Mouse (Mus musculus) erythroblast, adult 5-6 weeks (primary cell): Measurements from ENCODE around the gene Eif4ebp2. TPM values are rescaled to one million over a fixed set of nuclear protein-coding genes. Genes with fewer than 3 reads are reported as not detected.
"Not testable (repeated sequence)": the region's sequence is repeated elsewhere in the genome, so short reads cannot be mapped to it uniquely, and the experiment has no call there.

ENCODE experiments used
- ATAC-seq: replicated peaks from 2 replicates; pipeline ENCODE4 v1.8.0; 2016; ENCODE audit warnings: moderate number of reproducible peaks, mild to moderate bottlenecking, moderate TSS enrichment, inconsistent platforms; ENCODE audit not compliant: poor library complexity, low FRiP score, severe bottlenecking
- total RNA-seq, 2 experiments: library from RNA; stranded (forward) in 1 of 2; stranded (reverse) in 1 of 2; fragments of 150-400 nt in 1 of 2; fragments of 200-764, 138-1000 nt in 1 of 2; gene quantifications; 2 replicates each; pipeline versions ENCODE4 v1.2.3 to v1.2.4; 2015 to 2017; ENCODE audit warnings: low replicate concordance in 2 of 2

Eif4ebp2 gene
- total RNA-seq, 2 experiments from 2014 or later = 14.2 to 67.2 TPM

- ATAC-seq = peak; percentile 50
These were observed 14.4 kb upstream of the Eif4ebp2 start for GRCm38 (mm10) chr10:61466873-61467272.

- ATAC-seq = peak; percentile 63
These were observed 13.8 kb upstream of the Eif4ebp2 start for GRCm38 (mm10) chr10:61466242-61466641.

DNA sequence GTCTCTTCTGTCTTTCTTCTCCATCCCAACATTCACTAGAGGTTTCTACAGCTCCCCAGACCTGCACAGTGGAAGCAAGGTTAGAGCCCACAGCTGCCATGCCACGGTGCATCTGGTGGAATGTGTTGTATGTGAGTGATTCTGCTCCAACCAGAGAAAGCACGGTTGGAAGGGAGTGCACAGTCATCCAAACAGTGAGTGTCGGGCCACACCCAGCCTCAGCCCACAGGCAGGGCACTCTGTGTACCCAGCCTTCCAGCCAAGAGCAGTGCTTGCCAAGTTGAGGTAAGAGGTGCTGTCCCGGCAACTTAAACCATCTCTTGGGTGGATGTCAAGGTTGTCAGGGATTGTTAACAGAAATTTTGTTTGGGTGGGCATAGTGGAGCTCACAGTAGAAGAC lies 12.5 kb upstream of the Eif4ebp2 start:
- ATAC-seq = peak; percentile 93

GRCm38 (mm10) chr10:61457182-61457581 lies 4.7 kb upstream of the Eif4ebp2 start:
- no peak for ATAC-seq

- not testable (repeated sequence) for ATAC-seq
These were observed 710 bp upstream of the Eif4ebp2 start for GRCm38 (mm10) chr10:61453171-61453570.

- peak; percentile 61 for ATAC-seq
These were observed 387 bp downstream of the Eif4ebp2 start for GRCm38 (mm10) chr10:61451931-61452617.

GRCm38 (mm10) chr10:61451463-61451930 lies 964 bp downstream of the Eif4ebp2 start:
- ATAC-seq = peak; percentile 74

- no peak for ATAC-seq
These were observed 3.6 kb downstream of the Eif4ebp2 start for GRCm38 (mm10) chr10:61448834-61449233.

DNA sequence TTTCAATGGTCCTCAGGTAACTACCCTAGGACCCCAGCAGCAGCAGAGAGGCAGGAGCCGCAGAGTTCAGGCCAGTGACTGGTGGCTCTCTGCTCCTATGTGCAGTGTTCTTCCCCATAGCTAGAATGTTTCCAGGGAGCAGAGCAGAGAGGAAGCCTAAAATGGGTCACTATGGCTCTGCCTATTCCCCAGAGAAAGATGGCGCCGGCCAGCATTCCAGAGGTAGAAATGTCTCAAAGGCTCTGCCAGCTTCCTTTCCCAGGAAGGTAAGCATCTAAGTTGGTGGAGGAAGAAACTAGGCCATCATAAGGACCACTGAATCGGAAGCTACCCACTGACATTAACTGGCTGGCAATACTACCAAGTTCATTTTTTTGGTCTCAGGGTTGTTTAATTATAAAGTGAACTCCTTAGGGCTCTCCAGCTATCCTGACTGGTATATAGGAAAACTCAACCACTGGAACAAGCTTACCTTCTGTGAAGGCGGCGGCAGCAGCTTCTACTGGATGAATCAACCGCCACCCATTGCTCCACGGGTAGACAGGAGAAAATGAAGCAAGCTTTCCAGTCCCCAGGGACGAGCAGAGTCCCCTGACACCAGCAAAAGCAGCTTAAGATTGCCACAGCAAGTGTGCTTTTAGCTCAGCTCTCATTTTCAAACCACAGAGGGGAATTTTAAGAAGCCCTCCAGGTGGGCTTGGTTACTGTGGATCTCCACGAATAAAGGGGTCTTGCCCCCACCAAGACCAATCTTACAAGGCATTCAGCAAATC lies 4.7 kb downstream of the Eif4ebp2 start:
- ATAC-seq = no peak

DNA sequence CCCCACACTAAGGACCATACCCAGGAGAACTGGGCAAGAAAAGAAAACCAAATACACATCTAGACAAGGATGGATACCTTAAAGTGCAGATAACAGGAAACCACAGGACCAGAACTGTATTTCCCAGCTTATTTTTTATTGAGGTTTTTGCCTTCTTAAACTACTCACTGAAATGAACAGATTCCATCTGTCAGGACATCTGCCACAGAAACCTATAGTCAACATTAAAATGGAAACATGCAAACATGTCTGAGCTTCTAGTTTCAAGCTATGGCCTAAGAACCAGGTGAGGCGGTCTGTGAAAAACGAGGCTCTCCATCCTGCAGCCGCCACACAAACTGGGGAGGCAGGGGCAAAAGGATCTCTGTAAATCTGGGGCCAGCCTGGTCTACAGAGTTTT lies 7.4 kb downstream of the Eif4ebp2 start:
- ATAC-seq = no peak

GRCm38 (mm10) chr10:61443876-61444275 lies 8.6 kb downstream of the Eif4ebp2 start:
- ATAC-seq = no peak

GRCm38 (mm10) chr10:61443456-61443855 lies 9.0 kb downstream of the Eif4ebp2 start:
- ATAC-seq = no peak

DNA sequence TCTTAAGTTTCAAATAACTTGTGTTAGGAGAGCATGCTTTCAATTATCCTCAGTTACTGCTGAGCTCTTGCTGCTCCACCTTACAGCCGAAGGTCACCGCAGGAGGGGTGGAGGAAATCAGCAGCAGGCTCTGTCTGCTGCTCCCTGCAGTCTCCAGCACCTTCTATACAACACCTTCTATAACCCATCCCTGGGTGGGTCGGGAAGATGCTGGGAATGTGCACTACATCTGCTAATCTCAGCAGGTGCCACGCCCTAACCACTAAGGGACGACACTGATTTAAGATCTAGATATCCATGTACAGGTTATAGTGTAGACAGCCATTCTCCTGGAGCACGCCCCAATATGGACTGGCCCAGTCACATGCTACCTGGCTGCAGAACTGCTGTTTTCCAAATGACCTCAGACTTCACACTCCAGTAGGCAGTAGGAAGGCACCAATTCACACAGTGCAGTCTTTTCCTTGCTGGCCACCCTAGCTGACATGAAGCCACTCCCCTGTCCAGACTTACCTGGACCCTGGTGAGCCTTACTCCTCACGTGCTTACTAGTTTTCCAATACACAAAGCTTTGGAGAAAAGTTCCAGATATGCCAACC lies 12.2 kb downstream of the Eif4ebp2 start:
- ATAC-seq = peak; percentile 36; the same call in 1 of the 2 replicates

- no peak for ATAC-seq
These were observed 21.1 kb downstream of the Eif4ebp2 start for GRCm38 (mm10) chr10:61431375-61431774.

- ATAC-seq = no peak
These were observed 23.4 kb downstream of the Eif4ebp2 start for GRCm38 (mm10) chr10:61429043-61429442.

DNA sequence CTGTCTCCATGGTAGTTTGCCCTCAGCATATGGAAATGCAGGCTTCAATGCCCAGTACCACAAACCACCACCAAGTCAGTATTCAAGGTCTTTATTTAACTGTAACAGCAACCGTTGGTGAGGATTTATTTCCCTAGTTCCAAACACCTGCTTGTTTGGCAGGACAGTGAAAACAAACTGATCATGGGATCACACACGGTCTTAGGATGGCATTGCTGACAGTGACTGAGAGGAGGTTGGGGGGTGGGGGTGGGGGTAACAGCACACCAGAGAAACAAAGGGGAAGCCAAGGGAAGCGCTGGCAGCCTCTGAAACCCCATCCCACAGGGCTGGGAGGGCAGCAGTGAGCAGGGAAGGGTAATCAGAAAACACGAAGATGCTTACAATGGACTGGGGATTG lies 24.0 kb downstream of the Eif4ebp2 start:
- ATAC-seq = no peak

- ATAC-seq = no peak
These were observed 24.5 kb downstream of the Eif4ebp2 start for GRCm38 (mm10) chr10:61427951-61428350.

GRCm38 (mm10) chr10:61426251-61426757 lies 26.2 kb downstream of the Eif4ebp2 start:
- ATAC-seq = no peak

DNA sequence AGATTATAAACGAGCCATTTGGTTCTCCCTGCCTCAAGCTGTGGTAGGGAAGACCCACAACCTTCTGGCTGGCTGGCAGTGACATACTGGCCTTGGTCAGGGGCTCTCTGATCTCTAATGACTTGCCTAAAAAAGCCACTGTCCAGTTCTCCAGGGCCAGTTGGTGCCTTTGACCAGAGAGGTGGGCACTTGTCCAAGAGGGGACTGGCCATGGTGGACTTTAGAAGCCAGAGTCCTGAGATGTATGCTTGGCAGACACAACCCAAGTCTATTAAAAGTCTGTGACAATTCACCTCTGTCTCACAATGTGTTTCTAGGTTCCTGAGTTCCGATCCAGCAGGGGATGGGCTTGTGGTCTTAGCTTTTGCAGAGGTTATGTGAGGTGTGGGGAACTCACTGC lies 27.4 kb downstream of the Eif4ebp2 start:
- no peak for ATAC-seq

GRCm38 (mm10) chr10:61424500-61424899 lies 28.0 kb downstream of the Eif4ebp2 start:
- no peak for ATAC-seq
